Mouse (Mus musculus): Measurements from ENCODE around the gene Bach1.

Bach1 gene

GRCm38 (mm10) chr16:87737296-87737695, 38.6 kb downstream of the Bach1 start:
- in situ Hi-C loops (cut with MboI, MseI), result no loop called here

GRCm38 (mm10) chr16:87737842-87738639, 39.3 kb downstream of the Bach1 start:
- in situ Hi-C loops (cut with MboI, MseI), result no loop called here

GRCm38 (mm10) chr16:87741034-87741715, 42.4 kb downstream of the Bach1 start:
- in situ Hi-C loops (cut with MboI, MseI), result no loop called here

GRCm38 (mm10) chr16:87743661-87744060, 44.9 kb downstream of the Bach1 start:
- in situ Hi-C loops (cut with MboI, MseI), result no loop called here

- in situ Hi-C loops (cut with MboI, MseI), result no loop called here
These were observed 45.6 kb downstream of the Bach1 start for GRCm38 (mm10) chr16:87744338-87744737.

GRCm38 (mm10) chr16:87745192-87745945, 46.6 kb downstream of the Bach1 start:
- in situ Hi-C loops (cut with MboI, MseI), result no loop called here

- in situ Hi-C loops (cut with MboI, MseI), result no loop called here
These were observed 48.0 kb downstream of the Bach1 start for GRCm38 (mm10) chr16:87746728-87747127.

GRCm38 (mm10) chr16:87751243-87751642, 52.5 kb downstream of the Bach1 start:
- in situ Hi-C loops (cut with MboI, MseI), result loop anchor here (5.0 kb wide), 2 partner anchors 159 to 249 kb away; no protein-coding TSS in a partner anchor

GRCm38 (mm10) chr16:87752482-87752881, 53.7 kb downstream of the Bach1 start:
- in situ Hi-C loops (cut with MboI, MseI), result loop anchor here (5.0 kb wide), 2 partner anchors 160 to 250 kb away; no protein-coding TSS in a partner anchor

- in situ Hi-C loops (cut with MboI, MseI), result loop anchor here (5.0 kb wide), 2 partner anchors 163 to 253 kb away; no protein-coding TSS in a partner anchor
These were observed 56.1 kb downstream of the Bach1 start for GRCm38 (mm10) chr16:87754858-87755257.

GRCm38 (mm10) chr16:87755915-87756314, 57.2 kb downstream of the Bach1 start:
- in situ Hi-C loops (cut with MboI, MseI), result no loop called here

- in situ Hi-C loops (cut with MboI, MseI), result no loop called here
These were observed 59.3 kb downstream of the Bach1 start for GRCm38 (mm10) chr16:87758016-87758415.

GRCm38 (mm10) chr16:87764668-87765109, 65.9 kb downstream of the Bach1 start:
- in situ Hi-C loops (cut with MboI, MseI), result no loop called here

- in situ Hi-C loops (cut with MboI, MseI), result no loop called here
These were observed 67.2 kb downstream of the Bach1 start for GRCm38 (mm10) chr16:87765984-87766383.

GRCm38 (mm10) chr16:87770576-87770975, 71.8 kb downstream of the Bach1 start:
- in situ Hi-C loops (cut with MboI, MseI), result no loop called here

GRCm38 (mm10) chr16:87771926-87772325, 73.2 kb downstream of the Bach1 start:
- in situ Hi-C loops (cut with MboI, MseI), result no loop called here

GRCm38 (mm10) chr16:87774398-87774797, 75.7 kb downstream of the Bach1 start:
- in situ Hi-C loops (cut with MboI, MseI), result no loop called here

GRCm38 (mm10) chr16:87777373-87777772, 78.6 kb downstream of the Bach1 start:
- in situ Hi-C loops (cut with MboI, MseI), result no loop called here

GRCm38 (mm10) chr16:87781637-87782036, 82.9 kb downstream of the Bach1 start:
- in situ Hi-C loops (cut with MboI, MseI), result no loop called here

Measured in T-helper 1 cell (primary cell).